Mouse (Mus musculus): ENCODE measurements around the gene Filip1. TPM values are rescaled to one million over a fixed set of nuclear protein-coding genes. Genes with fewer than 3 reads are reported as not detected.

The Filip1 gene
- polyA plus RNA-seq, 1 experiment from 2014 or later, result 4.2 TPM

- Histone ChIP-seq H3K4me1 (no peaks in the 10 kb centered on the region), H3K9me3 (replicated peaks) (no peaks in the 10 kb centered on the region), H3K27ac (no peak overlapping the region), H3K36me3 (no peaks in the 10 kb centered on the region), H3K9ac (no peak overlapping the region), H3K4me2 (replicated peaks) (no peak overlapping the region), H3K27me3 (no peaks in the 10 kb centered on the region), H3K4me3 (no peak overlapping the region)
- no peak for ATAC-seq (ENCODE audit: low FRiP score)
- WGBS, result 91% methylated on average over 10 of the region's 10 CpGs
Observed at GRCm38 (mm10) chr9:79805426-79805825, 207.2 kb downstream of the Filip1 start.

- no peak for ATAC-seq (ENCODE audit: low FRiP score)
- Histone ChIP-seq H3K27ac (no peak overlapping the region), H3K27me3 (no peaks in the 10 kb centered on the region), H3K4me2 (replicated peaks) (no peak overlapping the region), H3K4me1 (peaks cover 7% of the 10 kb centered on the region), H3K9ac (no peak overlapping the region), H3K4me3 (no peak overlapping the region), H3K36me3 (no peaks in the 10 kb centered on the region), H3K9me3 (replicated peaks) (no peaks in the 10 kb centered on the region)
- 74% methylated on average over 7 of the region's 7 CpGs for WGBS
Observed at GRCm38 (mm10) chr9:79796461-79797135, 216.1 kb downstream of the Filip1 start.

GRCm38 (mm10) chr9:79795076-79795475 lies 217.6 kb downstream of the Filip1 start:
- H3K9me3 ChIP-seq (replicated peaks), result no peaks in the 10 kb centered on the region
- no peak overlapping the region for H3K27ac ChIP-seq
- H3K4me3 ChIP-seq, result no peak overlapping the region
- peaks cover 16% of the 10 kb centered on the region for H3K4me1 ChIP-seq
- H3K27me3 ChIP-seq, result no peaks in the 10 kb centered on the region
- no peak overlapping the region for H3K4me2 ChIP-seq (replicated peaks)
- no peak for ATAC-seq (ENCODE audit: low FRiP score)
- no peak overlapping the region for H3K9ac ChIP-seq
- WGBS, result 88% methylated on average over 1 of the region's 1 CpGs
- no peaks in the 10 kb centered on the region for H3K36me3 ChIP-seq

GRCm38 (mm10) chr9:79792841-79793835 lies 219.5 kb downstream of the Filip1 start, which contains the start of gene Tmem30a:
Gene Tmem30a, minus strand, starts transcription at chr9:79793507.
- Histone ChIP-seq H3K27ac (peak within 1 kb of the TSS; percentile 90), H3K9ac (peak within 1 kb of the TSS; percentile 89), H3K27me3 (no peaks in the 10 kb centered on the region), H3K9me3 (replicated peaks) (no peaks in the 10 kb centered on the region), H3K4me1 (peaks cover 20% of the 10 kb centered on the region), H3K4me2 (replicated peaks) (peak within 1 kb of the TSS; percentile 70), H3K36me3 (no peaks in the 10 kb centered on the region), H3K4me3 (peak within 1 kb of the TSS; percentile 89)
- WGBS, result under 1% methylated on average over 90 of the region's 91 CpGs
- peak; percentile 98 for ATAC-seq (ENCODE audit: low FRiP score)

GRCm38 (mm10) chr9:79785794-79786085 lies 226.9 kb downstream of the Filip1 start:
- H3K9ac ChIP-seq, result no peak overlapping the region
- H3K27me3 ChIP-seq, result no peaks in the 10 kb centered on the region
- 89% methylated on average over 2 of the region's 2 CpGs for WGBS
- no peak overlapping the region for H3K4me3 ChIP-seq
- peaks cover 7% of the 10 kb centered on the region; the same call in 1 of the 2 replicates for H3K4me1 ChIP-seq
- no peaks in the 10 kb centered on the region for H3K9me3 ChIP-seq (replicated peaks)
- no peak for ATAC-seq (ENCODE audit: low FRiP score)
- no peak overlapping the region for H3K4me2 ChIP-seq (replicated peaks)
- H3K36me3 ChIP-seq, result no peaks in the 10 kb centered on the region
- no peak overlapping the region for H3K27ac ChIP-seq

GRCm38 (mm10) chr9:79784934-79785793 lies 227.5 kb downstream of the Filip1 start:
- WGBS, result 91% methylated on average over 2 of the region's 2 CpGs
- Histone ChIP-seq H3K9ac (no peak overlapping the region), H3K4me3 (no peak overlapping the region), H3K4me1 (peaks cover 5% of the 10 kb centered on the region; the same call in 1 of the 2 replicates), H3K27ac (no peak overlapping the region), H3K27me3 (no peaks in the 10 kb centered on the region), H3K4me2 (replicated peaks) (no peak overlapping the region), H3K9me3 (replicated peaks) (no peaks in the 10 kb centered on the region), H3K36me3 (no peaks in the 10 kb centered on the region)
- ATAC-seq (ENCODE audit: low FRiP score), result no peak

GRCm38 (mm10) chr9:79784439-79784838 lies 228.2 kb downstream of the Filip1 start:
- 76% methylated on average over 3 of the region's 3 CpGs for WGBS

GRCm38 (mm10) chr9:79779354-79779753 lies 233.3 kb downstream of the Filip1 start:
- 74% methylated on average over 2 of the region's 2 CpGs for whole genome bisulfite sequencing

More at GRCm38 (mm10) chr9:79784439-79784838, 228.2 kb downstream of the Filip1 start:
- Histone ChIP-seq H3K4me3 (no peak overlapping the region), H3K9ac (no peak overlapping the region), H3K27ac (no peak overlapping the region), H3K9me3 (replicated peaks) (no peaks in the 10 kb centered on the region), H3K4me2 (replicated peaks) (no peak overlapping the region), H3K4me1 (peaks cover 4% of the 10 kb centered on the region; the same call in 1 of the 2 replicates), H3K36me3 (no peaks in the 10 kb centered on the region), H3K27me3 (no peaks in the 10 kb centered on the region)
- ATAC-seq (ENCODE audit: low FRiP score), result no peak

GRCm38 (mm10) chr9:79766991-79767545 lies 245.6 kb downstream of the Filip1 start:
- Histone ChIP-seq H3K4me3 (no peak overlapping the region), H3K4me1 (no peaks in the 10 kb centered on the region), H3K27ac (no peak overlapping the region), H3K27me3 (no peaks in the 10 kb centered on the region), H3K4me2 (replicated peaks) (no peak overlapping the region), H3K9ac (no peak overlapping the region), H3K36me3 (0 out of 2 replicates have a peak, but pooled peaks cover 4% of the 10 kb centered on the region), H3K9me3 (replicated peaks) (no peaks in the 10 kb centered on the region)
- no peak for ATAC-seq (ENCODE audit: low FRiP score)
- WGBS, result 95% methylated on average over 5 of the region's 5 CpGs

More at GRCm38 (mm10) chr9:79779354-79779753, 233.3 kb downstream of the Filip1 start:
- Histone ChIP-seq H3K27ac (no peak overlapping the region), H3K4me1 (no peaks in the 10 kb centered on the region), H3K4me3 (no peak overlapping the region), H3K36me3 (peaks cover 7% of the 10 kb centered on the region), H3K9me3 (replicated peaks) (no peaks in the 10 kb centered on the region), H3K9ac (no peak overlapping the region), H3K27me3 (no peaks in the 10 kb centered on the region), H3K4me2 (replicated peaks) (no peak overlapping the region)
- ATAC-seq (ENCODE audit: low FRiP score), result no peak

- ATAC-seq (ENCODE audit: low FRiP score), result no peak
- Histone ChIP-seq H3K4me2 (replicated peaks) (no peak overlapping the region), H3K9ac (no peak overlapping the region), H3K27ac (no peak overlapping the region), H3K4me1 (no peaks in the 10 kb centered on the region), H3K4me3 (no peak overlapping the region), H3K36me3 (no peaks in the 10 kb centered on the region), H3K27me3 (no peaks in the 10 kb centered on the region), H3K9me3 (replicated peaks) (no peaks in the 10 kb centered on the region)
- 86% methylated on average over 4 of the region's 4 CpGs for WGBS
Observed at GRCm38 (mm10) chr9:79765329-79765728, 247.3 kb downstream of the Filip1 start.
